19 mouse cellular contexts compared by ENCODE assay signal in genomic region chr10:94107607-94108006, GRCm38 (mm10). TPM values are rescaled to one million over a fixed set of nuclear protein-coding genes. Genes with fewer than 3 reads are reported as not detected.
A peak's percentile ranks its signal among the peaks of the same experiment; 100 is the strongest.
DNase-seq lines count a peak whose midpoint lies in the region; ATAC-seq and TF ChIP-seq lines count a peak whose summit lies in the region.
"Had no signal": no experiment of that assay in that cellular context is flagged by ENCODE, and none has a peak within 500 bp of the region (broad histone marks: within the 10 kb centered on the region; RNA-seq: fewer than 3 reads in every experiment).

No protein-coding gene starts in this region.

- no peak for DNase-seq in heart, postnatal 14 days
- no peak for DNase-seq in kidney, adult 11 months
- DNase-seq in lung, postnatal 0 days (ENCODE audit: low spot score), result no peak
- DNase-seq in lung, postnatal 36 days, result no peak
- no peak for DNase-seq in layer of hippocampus, adult 18-20 months (ENCODE audit: low spot score in 2 of 2)
- DNase-seq: cerebellum, adult 18-20 months; cerebellum, postnatal 14 days; liver, embryonic 13.5 days; thymus, adult 18-20 months; thymus, postnatal 36 days had no signal

- no peaks in the 10 kb centered on the region for H3K79me2 ChIP-seq in macrophage (ENCODE audit: inconsistent target)

- H3K4me1 ChIP-seq in heart, embryonic 12.5 days (replicated peaks), result no peaks in the 10 kb centered on the region
- no peaks in the 10 kb centered on the region for H3K4me1 ChIP-seq in kidney, embryonic 15.5 days
- no peaks in the 10 kb centered on the region; the same call in 1 of the 2 replicates for H3K4me1 ChIP-seq in lung, postnatal 0 days (ENCODE audit: insufficient read depth, low read depth, low read length)
- H3K4me1 ChIP-seq: forebrain, embryonic 10.5 days; hindbrain, embryonic 12.5 days; midbrain, embryonic 12.5 days had no signal

- intact Hi-C loops in heart, postnatal 14 days (cut with DNase I), result no loop called here

- no peak; the same call in 1 of the 2 replicates for TF ChIP-seq EP300 in lung, postnatal 0 days (IDR thresholded peaks at IDR 0.05)

- H3K36me3 ChIP-seq in heart, embryonic 12.5 days, result peaks cover 13% of the 10 kb centered on the region
- H3K36me3 ChIP-seq in kidney, embryonic 15.5 days, result peaks cover 11% of the 10 kb centered on the region; the same call in 1 of the 2 replicates
- no peaks in the 10 kb centered on the region for H3K36me3 ChIP-seq in lung, postnatal 0 days (ENCODE audit: insufficient read depth, low read length)
- peaks cover 17% of the 10 kb centered on the region; the same call in 1 of the 2 replicates for H3K36me3 ChIP-seq in macrophage (ENCODE audit: inconsistent target)

- H3K9me3 ChIP-seq in heart, embryonic 12.5 days (replicated peaks), result no peaks in the 10 kb centered on the region
- no peaks in the 10 kb centered on the region for H3K9me3 ChIP-seq in kidney, embryonic 15.5 days (replicated peaks)
- H3K9me3 ChIP-seq in lung, postnatal 0 days (ENCODE audit: low read length), result no peaks in the 10 kb centered on the region
- H3K9me3 ChIP-seq: forebrain, embryonic 10.5 days; G1E; hindbrain, embryonic 12.5 days; limb, embryonic 10.5 days; liver, embryonic 13.5 days; midbrain, embryonic 12.5 days had no signal

- H3K27ac ChIP-seq in heart, embryonic 12.5 days (ENCODE audit: poor library complexity, severe bottlenecking), result peak overlapping the region; percentile 27; the same call in 1 of the 2 replicates
- 0 out of 2 replicates have a peak overlapping the region, but pooled peaks have one; percentile 13 for H3K27ac ChIP-seq in kidney, embryonic 15.5 days
- peak overlapping the region; percentile 60 for H3K27ac ChIP-seq in lung, postnatal 0 days (ENCODE audit: low read length)
- H3K27ac ChIP-seq in macrophage, result peak overlapping the region; percentile 39
- H3K27ac ChIP-seq: forebrain, embryonic 10.5 days; hindbrain, embryonic 12.5 days; limb, embryonic 10.5 days; liver, embryonic 13.5 days; midbrain, embryonic 12.5 days had no signal

- H3K4me3 ChIP-seq in heart, embryonic 12.5 days, result no peak overlapping the region
- H3K4me3 ChIP-seq in kidney, embryonic 15.5 days (replicated peaks), result no peak overlapping the region
- no peak overlapping the region for H3K4me3 ChIP-seq in lung, postnatal 0 days (ENCODE audit: low read depth, low read length)
- H3K4me3 ChIP-seq in macrophage (ENCODE audit: inconsistent target), result no peak overlapping the region
- H3K4me3 ChIP-seq: forebrain, embryonic 10.5 days; hindbrain, embryonic 12.5 days; limb, embryonic 10.5 days; liver, embryonic 13.5 days; midbrain, embryonic 12.5 days had no signal

- H3K4me2 ChIP-seq in heart, embryonic 12.5 days, result no peak overlapping the region
- no peak overlapping the region for H3K4me2 ChIP-seq in kidney, embryonic 15.5 days
- H3K4me2 ChIP-seq in lung, postnatal 0 days (replicated peaks; ENCODE audit: low read depth, low read length), result peak overlapping the region; percentile 30; the same call in 1 of the 2 replicates
- H3K4me2 ChIP-seq: hindbrain, embryonic 12.5 days; liver, embryonic 13.5 days; midbrain, embryonic 12.5 days had no signal

- H3K9ac ChIP-seq in heart, embryonic 12.5 days, result no peak overlapping the region
- H3K9ac ChIP-seq in kidney, embryonic 15.5 days, result no peak overlapping the region
- no peak overlapping the region for H3K9ac ChIP-seq in lung, postnatal 0 days (replicated peaks; ENCODE audit: low read depth)
- H3K9ac ChIP-seq: hindbrain, embryonic 12.5 days; liver, embryonic 13.5 days; midbrain, embryonic 12.5 days had no signal

- 87% methylated on average over 7 of the region's 7 CpGs for WGBS in heart, embryonic 12.5 days
- 89% methylated on average over 7 of the region's 7 CpGs for WGBS in kidney, embryonic 15.5 days
- WGBS in lung, postnatal 0 days, result 80% methylated on average over 7 of the region's 7 CpGs
- 86% methylated on average over 7 of the region's 7 CpGs for WGBS in macrophage (ENCODE audit: missing documents)

- H3K27me3 ChIP-seq in heart, embryonic 12.5 days (replicated peaks), result no peaks in the 10 kb centered on the region
- no peaks in the 10 kb centered on the region for H3K27me3 ChIP-seq in kidney, embryonic 15.5 days
- H3K27me3 ChIP-seq in lung, postnatal 0 days (replicated peaks; ENCODE audit: insufficient read depth, low read length), result no peaks in the 10 kb centered on the region
- H3K27me3 ChIP-seq: hindbrain, embryonic 12.5 days; liver, embryonic 13.5 days; midbrain, embryonic 12.5 days had no signal

- ATAC-seq in heart, embryonic 12.5 days (ENCODE audit: insufficient number of reproducible peaks, low FRiP score), result no peak
- ATAC-seq in kidney, embryonic 15.5 days (replicated peaks; ENCODE audit: low FRiP score), result no peak
- ATAC-seq in lung, postnatal 0 days, result no peak
- ATAC-seq: forebrain, embryonic 16.5 days had no signal

- TF ChIP-seq CTCF in lung, postnatal 0 days (IDR thresholded peaks at IDR 0.05), result no peak

RNA-seq across cellular contexts. Expression of gene Nr2c1, which starts 40.2 kb away (rescaled TPM):
- 7.1 and 8.7 TPM in 2 replicates for polyA plus RNA-seq in heart, embryonic 12.5 days (2016; fragmentation: Nextera tagmentation; extraction: Ambion mirVana)
- 1 to 10 TPM; 8.2 to 9.8 TPM for total RNA-seq in heart, postnatal 14 days (2021)
- 8.5 and 9.7 TPM in 2 replicates for polyA plus RNA-seq in kidney, embryonic 15.5 days (2015; fragmentation: Nextera tagmentation; extraction: Ambion mirVana)
- polyA plus RNA-seq in lung, postnatal 0 days (2015; fragmentation: Nextera tagmentation; extraction: Ambion mirVana), result 5.4 TPM in 2 replicates
- total RNA-seq in macrophage (2018; cell fraction: chromatin; rRNA removed), result 10 to 100 TPM in 16 of 26 experiments, 1 to 10 TPM in 10; 3.8 to 18.8 (median 11.7) TPM
- 1 to 10 TPM; 4.8 to 9.8 (median 7.8) TPM for total RNA-seq in macrophage (2018; cell fraction: cytosol; rRNA removed)
- total RNA-seq in macrophage (2018; cell fraction: nucleus; rRNA removed), result 10 to 100 TPM in 8 of 26 experiments, 1 to 10 TPM in 18; 3.9 to 17.5 (median 7.6) TPM
- polyA plus RNA-seq in macrophage (2018), result 6.8 to 10.5 TPM (median 7.9 TPM) in 3 replicates
- total RNA-seq in layer of hippocampus, adult 18-20 months (2021), result 1 to 10 TPM; 8.1 to 8.7 TPM
